Mouse (Mus musculus) intestine, postnatal 0 days (tissue): ENCODE measurements around the gene Clec18a. TPM values are rescaled to one million over a fixed set of nuclear protein-coding genes. Genes with fewer than 3 reads are reported as not detected.
"Not testable (repeated sequence)": the region's sequence is repeated elsewhere in the genome, so short reads cannot be mapped to it uniquely, and the experiment has no call there.

Experiments used
- ATAC-seq: fragments of 200-750 bp; cut with Nextera tagmentation; 2 replicates; pipeline ENCODE4 v1.8.0; 2017; ENCODE audit warnings: mild to moderate bottlenecking, moderate TSS enrichment, moderate library complexity
- H3K27ac ChIP-seq: fragments of 300-500 bp; sonication (generic); 2 replicates; pipeline ENCODE4 v1.5.1; 2014; ENCODE audit warnings: mild to moderate bottlenecking, low read depth, low read length, moderate library complexity
- H3K27me3 ChIP-seq: fragments of 300-500 bp; sonication (generic); replicated peaks from 2 replicates; pipeline ENCODE4 v1.6.1; 2014; ENCODE audit warnings: low read length, mixed read lengths; ENCODE audit not compliant: control insufficient read depth, insufficient read depth
- H3K36me3 ChIP-seq: fragments of 300-500 bp; sonication (generic); 2 replicates; pipeline ENCODE4 v1.6.1; 2014; ENCODE audit warnings: mild to moderate bottlenecking, moderate library complexity; ENCODE audit not compliant: control insufficient read depth, insufficient read depth
- H3K4me1 ChIP-seq: fragments of 300-500 bp; sonication (generic); replicated peaks from 2 replicates; pipeline ENCODE4 v1.6.1; 2014; ENCODE audit warnings: antibody characterized with exemption, low read length, mixed read lengths; ENCODE audit not compliant: control insufficient read depth, insufficient read depth
- H3K4me2 ChIP-seq: fragments of 300-500 bp; sonication (generic); replicated peaks from 2 replicates; pipeline ENCODE4 v1.6.1; 2014; ENCODE audit warnings: low read depth, mild to moderate bottlenecking, moderate library complexity
- H3K4me3 ChIP-seq: fragments of 300-500 bp; sonication (generic); 2 replicates; pipeline ENCODE4 v1.5.1; 2014; ENCODE audit warnings: low read depth, low read length
- H3K9ac ChIP-seq: fragments of 300-500 bp; sonication (generic); 2 replicates; pipeline ENCODE4 v1.6.1; 2014; ENCODE audit warnings: mild to moderate bottlenecking, low read depth, low read length
- H3K9me3 ChIP-seq: fragments of 300-500 bp; sonication (generic); 2 replicates; pipeline ENCODE4 v1.6.1; 2016; ENCODE audit warnings: mixed run types; ENCODE audit not compliant: control insufficient read depth
- CTCF ChIP-seq: sonication (generic); IDR thresholded peaks from 2 replicates; pipeline ENCODE4 v1.5.1; 2016; ENCODE audit warnings: low read depth, mild to moderate bottlenecking, control low read depth, antibody characterized with exemption, moderate library complexity
- WGBS: fragments of 180-500 bp; shearing (Covaris S2); extraction: QIAGEN DNeasy Blood & Tissue Kit; methylation state at CpG from one replicate; pipeline ENCODE4 v1.1.7; 2014; 5-methylcytosine and 5-hydroxymethylcytosine counted together
- polyA plus RNA-seq: library from polyadenylated mRNA; unstranded; fragments of >200 nt; fragmentation: Nextera tagmentation; extraction: Ambion mirVana; gene quantifications from 2 replicates; pipeline ENCODE4 v1.2.1, GENCODE M21; 2015

Clec18a gene
- polyA plus RNA-seq, 1 experiment from 2014 or later = not detected

GRCm38 (mm10) chr8:111075926-111076325 is 16.3 kb downstream of the Clec18a start:
- no peak for TF ChIP-seq CTCF
- Histone ChIP-seq H3K4me2 (no peak overlapping the region), H3K27me3 (no peaks in the 10 kb centered on the region), H3K4me3 (no peak overlapping the region), H3K27ac (no peak overlapping the region), H3K36me3 (no peaks in the 10 kb centered on the region), H3K9me3 (no peaks in the 10 kb centered on the region), H3K9ac (no peak overlapping the region), H3K4me1 (no peaks in the 10 kb centered on the region)
- 74% methylated on average over 3 of the region's 3 CpGs for WGBS
- no peak for ATAC-seq

- not testable (repeated sequence) for H3K27me3 ChIP-seq, ATAC-seq, H3K9ac ChIP-seq, H3K4me1 ChIP-seq, H3K36me3 ChIP-seq, H3K4me3 ChIP-seq, H3K27ac ChIP-seq, H3K9me3 ChIP-seq, H3K4me2 ChIP-seq
- 80% methylated on average over 9 of the region's 9 CpGs for WGBS
Measured at GRCm38 (mm10) chr8:111068660-111069059, 23.6 kb downstream of the Clec18a start.

- Histone ChIP-seq H3K9ac (no peak overlapping the region), H3K27ac (no peak overlapping the region), H3K4me3 (no peak overlapping the region), H3K27me3 (no peaks in the 10 kb centered on the region), H3K4me2 (no peak overlapping the region), H3K9me3 (no peaks in the 10 kb centered on the region), H3K36me3 (no peaks in the 10 kb centered on the region), H3K4me1 (no peaks in the 10 kb centered on the region)
- ATAC-seq = no peak
- 30% methylated on average over 10 of the region's 10 CpGs for WGBS
- no peak for TF ChIP-seq CTCF
Measured at GRCm38 (mm10) chr8:111067439-111067838, 24.8 kb downstream of the Clec18a start.

- Histone ChIP-seq H3K9me3 (no peaks in the 10 kb centered on the region), H3K27ac (no peak overlapping the region), H3K4me3 (no peak overlapping the region), H3K4me2 (no peak overlapping the region), H3K4me1 (no peaks in the 10 kb centered on the region), H3K27me3 (no peaks in the 10 kb centered on the region), H3K9ac (no peak overlapping the region), H3K36me3 (no peaks in the 10 kb centered on the region)
- WGBS = 64% methylated on average over 4 of the region's 4 CpGs
- no peak for TF ChIP-seq CTCF
- no peak for ATAC-seq
Measured at GRCm38 (mm10) chr8:111066308-111066707, 25.9 kb downstream of the Clec18a start.

GRCm38 (mm10) chr8:111062893-111063292 is 29.3 kb downstream of the Clec18a start:
- Histone ChIP-seq H3K9me3 (no peaks in the 10 kb centered on the region), H3K27ac (no peak overlapping the region), H3K27me3 (no peaks in the 10 kb centered on the region), H3K9ac (no peak overlapping the region), H3K4me2 (peak overlapping the region; percentile 86), H3K4me1 (peaks cover 6% of the 10 kb centered on the region; the same call in 1 of the 2 replicates), H3K36me3 (no peaks in the 10 kb centered on the region; the same call in 1 of the 2 replicates), H3K4me3 (peak overlapping the region; percentile 66; the same call in 1 of the 2 replicates)
- WGBS = 59% methylated on average over 2 of the region's 2 CpGs
- TF ChIP-seq CTCF = no peak
- no peak for ATAC-seq

GRCm38 (mm10) chr8:111062072-111062757 is 30.0 kb downstream of the Clec18a start:
- peak overlapping the region; percentile 66 for H3K4me3 ChIP-seq
- H3K9ac ChIP-seq = peak overlapping the region; percentile 35
- peak overlapping the region; percentile 86 for H3K4me2 ChIP-seq
- peak; percentile 72 for ATAC-seq
- peaks cover 6% of the 10 kb centered on the region; the same call in 1 of the 2 replicates for H3K4me1 ChIP-seq
- TF ChIP-seq CTCF = no peak
- under 1% methylated on average over 27 of the region's 27 CpGs for WGBS
- H3K36me3 ChIP-seq = no peaks in the 10 kb centered on the region; the same call in 1 of the 2 replicates
- H3K9me3 ChIP-seq = no peaks in the 10 kb centered on the region
- no peaks in the 10 kb centered on the region for H3K27me3 ChIP-seq
- H3K27ac ChIP-seq = no peak overlapping the region
